Mouse (Mus musculus): ENCODE measurements around the gene Ucma. TPM values are rescaled to one million over a fixed set of nuclear protein-coding genes. Genes with fewer than 3 reads are reported as not detected.

Gene Ucma
- polyA plus RNA-seq, 1 experiment from 2014 or later: 0.96 TPM

DNA sequence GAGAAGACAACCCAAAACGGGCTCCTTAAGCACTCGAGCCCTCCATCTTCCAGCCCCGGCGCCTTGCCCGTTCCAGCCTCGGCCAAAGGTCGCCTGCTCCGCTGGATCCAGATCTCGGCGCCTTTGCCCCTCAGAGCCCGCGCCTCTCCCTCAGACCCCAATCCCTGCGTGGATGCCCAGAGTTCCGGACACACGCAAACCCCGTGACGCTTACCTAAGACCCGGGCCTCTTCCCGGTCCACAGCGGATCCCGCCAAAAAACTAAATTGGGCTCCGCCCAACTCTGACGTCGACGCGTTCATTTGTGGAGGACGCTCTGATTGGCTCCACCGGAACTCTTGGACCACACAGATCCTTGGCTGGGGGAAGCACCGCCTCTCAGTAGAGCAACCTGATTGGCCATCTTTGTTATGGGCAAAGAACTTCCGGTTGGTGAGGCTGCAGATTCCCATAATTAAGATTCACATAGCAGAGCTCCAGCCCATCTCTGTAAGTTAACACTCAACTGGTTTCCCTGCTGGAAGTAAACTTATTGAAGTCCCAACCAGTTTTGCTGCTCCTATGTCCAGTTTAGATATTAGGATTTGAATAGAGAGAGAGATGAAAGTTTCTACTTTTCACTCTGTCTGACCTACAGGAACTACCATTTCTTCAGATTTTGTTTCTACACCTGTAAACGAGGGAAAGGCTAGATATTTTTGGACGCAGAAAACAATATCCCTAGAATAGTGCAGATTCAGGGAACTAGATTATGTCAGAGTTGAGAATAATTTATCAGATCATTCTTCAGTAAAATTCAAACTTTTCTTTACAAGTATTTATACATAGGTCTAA lies 36.8 kb downstream of the Ucma start, which contains the start of gene Mcm10:
Gene Mcm10, minus strand, starts transcription at position 301 of the 834 bp plus-strand sequence.
- H3K4me2 ChIP-seq (replicated peaks): peak within 1 kb of the TSS; percentile 69
- ATAC-seq (ENCODE audit: low FRiP score): peak; percentile 100
- peaks cover 9% of the 10 kb centered on the region for H3K4me1 ChIP-seq
- no peaks in the 10 kb centered on the region for H3K9me3 ChIP-seq (replicated peaks)
- no peak within 1 kb of the TSS for H3K27ac ChIP-seq
- H3K9ac ChIP-seq: peak within 1 kb of the TSS; percentile 32; the same call in 1 of the 2 replicates
- H3K36me3 ChIP-seq: peaks cover 9% of the 10 kb centered on the region
- WGBS: 4% methylated on average over 32 of the region's 32 CpGs
- no peaks in the 10 kb centered on the region for H3K27me3 ChIP-seq
- peak within 1 kb of the TSS; percentile 57 for H3K4me3 ChIP-seq

DNA sequence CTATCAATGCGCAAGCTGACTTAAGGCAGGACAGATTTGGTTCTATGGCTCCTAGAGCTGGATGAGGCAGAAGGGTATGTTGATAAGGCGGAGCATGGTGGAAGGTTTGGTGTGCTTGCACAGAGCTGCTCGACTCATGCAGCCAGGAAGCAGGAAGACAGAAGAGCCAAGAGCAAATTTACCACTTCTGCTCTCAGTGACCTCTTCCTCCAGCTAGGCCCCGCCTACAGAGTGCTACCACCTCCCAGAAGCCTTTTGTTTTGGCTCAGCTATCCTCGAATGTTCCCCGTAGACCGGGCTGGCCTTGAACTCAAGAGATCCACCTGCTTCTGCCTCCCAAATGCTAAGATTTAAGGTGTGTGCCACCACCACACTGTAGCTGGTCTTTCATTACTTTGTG lies 38.7 kb downstream of the Ucma start:
- Histone ChIP-seq H3K4me1 (peaks cover 9% of the 10 kb centered on the region), H3K27me3 (no peaks in the 10 kb centered on the region), H3K4me3 (no peak overlapping the region), H3K4me2 (replicated peaks) (no peak overlapping the region), H3K9ac (no peak overlapping the region), H3K27ac (no peak overlapping the region), H3K36me3 (peaks cover 4% of the 10 kb centered on the region; the same call in 1 of the 2 replicates), H3K9me3 (replicated peaks) (no peaks in the 10 kb centered on the region)
- ATAC-seq (ENCODE audit: low FRiP score): no peak
- WGBS: 74% methylated on average over 7 of the region's 7 CpGs

DNA sequence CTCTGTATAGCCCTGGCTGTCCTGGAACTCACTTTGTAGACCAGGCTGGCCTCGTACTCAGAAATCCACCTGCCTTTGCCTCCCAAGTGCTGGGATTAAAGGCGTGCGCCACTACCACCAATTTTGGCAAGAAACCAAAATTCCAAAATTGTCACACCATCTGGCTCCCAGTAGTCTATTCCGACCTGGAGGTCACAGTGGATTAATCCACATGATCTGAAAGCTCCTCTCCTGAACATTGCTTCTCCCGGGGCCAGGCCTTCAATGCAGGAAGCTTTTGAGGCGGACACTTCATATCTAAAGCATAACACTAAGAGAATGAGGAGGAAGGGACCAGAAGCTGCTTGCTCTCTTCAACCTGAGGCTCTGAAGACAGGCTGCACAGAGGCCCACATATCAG lies 39.6 kb downstream of the Ucma start:
- no peak for ATAC-seq (ENCODE audit: low FRiP score)

DNA sequence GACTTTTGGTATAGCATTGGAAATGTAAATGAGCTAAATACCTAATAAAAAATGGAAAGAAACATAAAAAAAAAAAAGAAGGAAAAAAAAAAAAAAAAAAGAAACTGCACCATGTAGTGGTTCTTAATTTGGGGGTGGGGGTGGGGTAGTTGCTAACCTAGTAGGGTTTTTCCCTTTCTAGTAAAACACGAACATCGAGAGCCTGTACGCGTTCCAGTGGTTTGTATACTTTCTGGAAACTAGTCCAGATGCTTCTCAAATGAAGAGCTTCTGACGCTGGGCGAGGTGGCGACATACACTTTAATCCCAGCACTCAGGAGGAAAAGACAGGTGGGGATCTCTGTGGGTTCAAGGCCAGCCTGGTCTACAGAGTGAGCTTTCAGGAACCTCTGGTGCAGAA lies 41.0 kb downstream of the Ucma start:
- WGBS: 95% methylated on average over 7 of the region's 7 CpGs
- Histone ChIP-seq H3K4me1 (peaks cover 3% of the 10 kb centered on the region), H3K27ac (no peak overlapping the region), H3K4me2 (replicated peaks) (no peak overlapping the region), H3K9me3 (replicated peaks) (no peaks in the 10 kb centered on the region), H3K9ac (no peak overlapping the region), H3K4me3 (no peak overlapping the region), H3K27me3 (no peaks in the 10 kb centered on the region), H3K36me3 (no peaks in the 10 kb centered on the region)
- ATAC-seq (ENCODE audit: low FRiP score): no peak

More for the DNA sequence above, 39.6 kb downstream of the Ucma start:
- Histone ChIP-seq H3K9me3 (replicated peaks) (no peaks in the 10 kb centered on the region), H3K27me3 (no peaks in the 10 kb centered on the region), H3K4me2 (replicated peaks) (no peak overlapping the region), H3K4me1 (peaks cover 9% of the 10 kb centered on the region), H3K27ac (no peak overlapping the region), H3K9ac (no peak overlapping the region), H3K4me3 (no peak overlapping the region), H3K36me3 (peaks cover 1% of the 10 kb centered on the region; the same call in 1 of the 2 replicates)
- 88% methylated on average over 6 of the region's 6 CpGs for WGBS

DNA sequence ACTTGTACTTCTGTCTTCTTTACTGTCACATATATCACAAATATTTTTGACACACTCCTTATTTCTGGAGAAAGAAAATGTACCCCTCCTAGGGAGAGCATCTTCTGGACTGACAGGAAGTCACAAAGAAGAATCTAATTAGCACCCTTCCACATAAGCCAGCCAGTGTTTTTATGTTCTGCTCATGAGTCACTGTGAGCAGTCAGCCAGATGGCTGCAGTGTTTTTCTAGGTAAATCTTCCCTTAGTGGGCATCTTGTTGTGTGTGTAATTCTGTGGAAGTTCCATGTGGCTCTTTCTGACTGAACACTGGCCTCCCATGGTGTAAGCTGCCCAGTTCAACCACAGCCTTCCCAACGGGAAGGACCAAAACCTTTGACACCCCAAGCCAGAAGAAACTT lies 43.8 kb downstream of the Ucma start:
- Histone ChIP-seq H3K36me3 (no peaks in the 10 kb centered on the region), H3K4me3 (no peak overlapping the region), H3K27me3 (no peaks in the 10 kb centered on the region), H3K9me3 (replicated peaks) (no peaks in the 10 kb centered on the region), H3K4me1 (no peaks in the 10 kb centered on the region), H3K4me2 (replicated peaks) (no peak overlapping the region), H3K27ac (no peak overlapping the region), H3K9ac (no peak overlapping the region)
- ATAC-seq (ENCODE audit: low FRiP score): no peak
- WGBS: 76% methylated on average over 1 of the region's 1 CpGs

DNA sequence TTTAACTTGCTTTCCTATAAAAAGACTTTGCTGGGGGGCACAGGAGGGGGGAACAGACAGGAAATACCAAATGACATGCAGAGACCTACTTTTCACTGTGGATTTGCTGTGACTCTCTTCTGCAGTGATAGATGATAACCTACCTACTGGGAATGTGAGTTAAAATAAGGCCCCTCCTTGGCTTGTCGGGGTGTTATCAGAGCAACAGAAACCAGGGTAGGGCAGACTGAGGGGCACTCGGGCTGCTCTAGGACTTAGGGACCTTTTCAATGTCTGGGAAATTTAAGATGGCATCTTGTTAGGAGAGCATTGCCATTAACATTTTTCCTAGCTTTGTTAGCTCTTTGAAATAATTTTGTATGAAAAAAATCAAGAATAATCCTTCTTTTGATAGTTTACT lies 47.4 kb downstream of the Ucma start:
- Histone ChIP-seq H3K4me3 (no peak overlapping the region), H3K4me2 (replicated peaks) (no peak overlapping the region), H3K27me3 (no peaks in the 10 kb centered on the region), H3K36me3 (no peaks in the 10 kb centered on the region), H3K4me1 (no peaks in the 10 kb centered on the region), H3K27ac (no peak overlapping the region), H3K9me3 (replicated peaks) (0 out of 2 replicates have a peak, but pooled peaks cover 3% of the 10 kb centered on the region), H3K9ac (no peak overlapping the region)
- WGBS: 79% methylated on average over 2 of the region's 2 CpGs
- ATAC-seq (ENCODE audit: low FRiP score): no peak

DNA sequence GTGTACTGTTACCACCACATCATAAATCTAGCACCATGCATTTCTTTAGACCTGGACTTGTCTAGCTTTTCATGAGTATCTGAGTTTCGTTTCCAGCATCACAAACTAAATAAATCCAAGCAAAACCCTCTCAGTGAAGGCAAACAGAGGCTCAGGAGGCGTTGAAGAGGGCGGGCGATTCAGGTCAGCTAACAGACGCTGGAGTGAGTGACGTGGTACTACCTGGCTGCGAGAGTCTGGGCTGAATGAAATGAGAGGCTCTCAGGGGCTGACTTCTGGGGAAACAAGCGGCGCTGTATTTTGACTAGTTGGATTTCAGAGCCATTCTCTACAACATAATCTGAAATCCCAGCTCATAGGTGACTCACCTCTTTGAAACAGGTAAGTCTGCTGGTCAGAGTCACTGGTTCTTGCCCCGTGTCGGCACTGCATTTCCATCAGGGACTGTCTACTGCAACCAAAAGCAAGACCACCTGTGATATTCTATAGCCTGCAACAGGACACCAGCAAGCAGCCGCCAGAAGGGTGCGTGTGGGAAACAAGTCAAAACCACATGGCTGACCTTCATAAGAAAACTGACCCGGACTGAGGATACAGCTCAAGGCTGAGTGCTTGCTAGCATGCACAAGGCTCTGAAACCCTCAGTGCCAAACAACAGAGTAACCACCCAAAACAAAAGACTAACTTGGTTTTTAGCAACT lies 47.9 kb downstream of the Ucma start:
- Histone ChIP-seq H3K4me3 (no peak overlapping the region), H3K9ac (no peak overlapping the region), H3K27me3 (no peaks in the 10 kb centered on the region), H3K4me2 (replicated peaks) (no peak overlapping the region), H3K4me1 (no peaks in the 10 kb centered on the region), H3K36me3 (no peaks in the 10 kb centered on the region), H3K27ac (no peak overlapping the region), H3K9me3 (replicated peaks) (0 out of 2 replicates have a peak, but pooled peaks cover 3% of the 10 kb centered on the region)
- no peak for ATAC-seq (ENCODE audit: low FRiP score)
- 77% methylated on average over 14 of the region's 14 CpGs for WGBS

DNA sequence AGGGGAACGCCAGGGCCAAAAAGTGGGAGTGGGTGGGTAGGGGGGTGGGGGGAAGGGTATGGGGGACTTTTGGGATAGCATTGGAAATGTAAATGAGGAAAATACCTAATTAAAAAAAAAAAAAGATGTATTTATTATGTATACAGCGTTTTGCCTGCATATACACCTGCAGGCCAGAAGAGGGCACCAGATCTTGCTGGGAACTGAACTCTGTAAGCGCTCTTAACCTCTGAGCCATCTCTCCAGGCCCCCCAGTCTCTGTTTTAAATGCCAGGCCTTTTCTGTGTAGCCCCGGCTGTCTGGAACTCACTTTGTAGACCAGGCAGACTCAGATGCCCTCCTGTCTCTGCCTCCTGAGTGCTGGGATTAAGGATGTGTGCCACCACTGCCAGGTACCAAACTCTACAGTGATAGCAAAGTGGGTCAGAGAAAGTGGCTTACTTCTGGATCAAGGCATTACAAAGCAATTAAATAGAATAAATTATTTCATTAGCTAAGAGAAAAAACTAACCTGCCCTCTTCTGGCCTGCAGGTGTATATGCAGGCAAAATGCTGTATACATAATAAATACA lies 49.3 kb downstream of the Ucma start:
- Histone ChIP-seq H3K9me3 (replicated peaks) (0 out of 2 replicates have a peak, but pooled peaks cover 3% of the 10 kb centered on the region), H3K4me2 (replicated peaks) (no peak overlapping the region), H3K4me3 (no peak overlapping the region), H3K27me3 (no peaks in the 10 kb centered on the region), H3K4me1 (no peaks in the 10 kb centered on the region), H3K36me3 (no peaks in the 10 kb centered on the region), H3K27ac (no peak overlapping the region), H3K9ac (no peak overlapping the region)
- WGBS: 40% methylated on average over 3 of the region's 4 CpGs
- no peak for ATAC-seq (ENCODE audit: low FRiP score)

DNA sequence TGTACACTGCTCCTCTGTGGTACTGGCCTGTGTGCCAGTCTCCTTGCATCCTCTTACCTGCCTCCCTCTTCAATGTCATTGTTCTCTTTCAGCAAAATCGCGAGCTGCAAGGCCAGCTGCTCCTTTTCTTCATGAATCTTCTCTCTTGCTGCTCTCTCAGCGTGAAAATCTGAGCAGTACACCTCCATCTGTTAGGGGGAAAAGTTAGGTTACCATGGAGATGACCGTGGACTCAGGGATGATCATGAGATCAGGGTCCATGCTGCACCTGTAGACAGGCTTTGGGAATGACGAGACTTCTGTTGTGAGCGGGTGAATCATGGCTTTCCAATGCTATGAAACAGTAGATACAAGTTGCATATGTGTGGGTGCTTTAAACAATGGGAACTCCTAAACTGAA lies 51.1 kb downstream of the Ucma start:
- 66% methylated on average over 6 of the region's 6 CpGs for WGBS

DNA sequence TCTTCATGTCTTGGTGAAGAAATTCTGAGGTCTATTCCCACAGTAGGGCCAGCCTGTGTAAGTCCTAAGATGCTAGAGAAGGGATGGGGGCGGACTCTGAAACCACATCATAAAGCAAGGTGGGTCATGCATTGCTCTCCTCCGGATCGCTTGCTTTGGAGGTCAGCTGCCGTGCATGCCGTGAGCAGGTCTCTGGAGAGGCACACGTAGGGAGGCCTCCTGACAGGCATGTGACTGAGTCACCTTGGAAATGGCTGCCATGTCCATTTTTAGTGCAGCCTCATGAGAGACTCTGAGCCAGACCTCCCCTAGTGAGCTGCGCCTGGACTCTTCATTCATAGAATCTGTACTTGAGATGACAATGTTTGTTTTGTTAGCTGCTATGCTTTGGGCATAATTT lies 52.1 kb downstream of the Ucma start:
- Histone ChIP-seq H3K4me1 (no peaks in the 10 kb centered on the region), H3K36me3 (no peaks in the 10 kb centered on the region), H3K4me3 (no peak overlapping the region), H3K27me3 (no peaks in the 10 kb centered on the region), H3K9me3 (replicated peaks) (0 out of 2 replicates have a peak, but pooled peaks cover 3% of the 10 kb centered on the region), H3K9ac (no peak overlapping the region), H3K27ac (no peak overlapping the region), H3K4me2 (replicated peaks) (no peak overlapping the region)
- no peak for ATAC-seq (ENCODE audit: low FRiP score)
- WGBS: 83% methylated on average over 7 of the region's 7 CpGs

More for the DNA sequence above, 51.1 kb downstream of the Ucma start:
- Histone ChIP-seq H3K4me2 (replicated peaks) (no peak overlapping the region), H3K4me3 (no peak overlapping the region), H3K9me3 (replicated peaks) (0 out of 2 replicates have a peak, but pooled peaks cover 3% of the 10 kb centered on the region), H3K9ac (no peak overlapping the region), H3K27me3 (no peaks in the 10 kb centered on the region), H3K36me3 (no peaks in the 10 kb centered on the region), H3K4me1 (no peaks in the 10 kb centered on the region), H3K27ac (no peak overlapping the region)
- no peak for ATAC-seq (ENCODE audit: low FRiP score)

DNA sequence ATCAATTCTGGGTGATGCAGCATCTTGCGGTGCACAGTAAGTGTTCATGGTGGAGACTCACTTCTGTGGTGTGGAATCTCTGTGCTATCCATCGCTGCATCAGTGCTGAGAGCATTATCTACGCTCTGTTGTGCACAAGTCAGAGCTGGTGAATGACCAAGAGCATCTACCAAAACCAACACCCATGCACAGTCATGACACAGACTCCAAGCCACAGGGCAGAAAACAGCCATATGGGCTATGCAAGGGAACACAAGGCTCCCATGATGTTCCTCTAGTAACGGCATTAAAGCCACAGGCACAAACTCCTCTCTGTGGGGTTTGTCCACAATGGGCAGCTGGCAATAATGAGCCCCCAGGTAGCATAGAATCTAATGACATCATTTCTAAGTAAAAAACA lies 53.9 kb downstream of the Ucma start:
- Histone ChIP-seq H3K9ac (no peak overlapping the region), H3K36me3 (no peaks in the 10 kb centered on the region), H3K4me2 (replicated peaks) (no peak overlapping the region), H3K27ac (no peak overlapping the region), H3K4me3 (no peak overlapping the region), H3K27me3 (no peaks in the 10 kb centered on the region), H3K4me1 (no peaks in the 10 kb centered on the region), H3K9me3 (replicated peaks) (0 out of 2 replicates have a peak, but pooled peaks cover 3% of the 10 kb centered on the region)
- ATAC-seq (ENCODE audit: low FRiP score): no peak
- WGBS: 88% methylated on average over 4 of the region's 4 CpGs

DNA sequence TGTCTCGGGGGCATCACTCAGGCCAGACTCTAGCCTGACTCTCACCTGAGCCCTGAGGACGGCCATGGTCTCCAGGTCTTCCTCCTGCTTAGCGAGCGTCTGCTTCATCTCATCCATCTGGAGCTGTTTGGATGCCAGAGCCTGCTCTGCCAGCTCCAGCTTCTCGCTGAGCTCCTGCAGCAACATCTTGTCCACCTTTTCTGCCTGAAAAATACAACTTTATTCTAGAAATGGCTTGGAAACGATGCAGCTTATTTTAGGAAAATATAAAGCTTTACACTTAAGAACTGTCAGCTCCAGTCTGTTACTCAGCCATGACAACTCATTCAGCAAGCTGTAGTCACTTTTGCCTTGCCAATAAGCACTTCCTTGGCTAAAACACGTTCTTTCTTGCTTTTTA lies 55.3 kb downstream of the Ucma start:
- WGBS: 85% methylated on average over 7 of the region's 7 CpGs
- H3K4me2 ChIP-seq (replicated peaks): no peak overlapping the region
- H3K4me3 ChIP-seq: no peak overlapping the region
- H3K4me1 ChIP-seq: no peaks in the 10 kb centered on the region
- no peaks in the 10 kb centered on the region for H3K36me3 ChIP-seq
- H3K27me3 ChIP-seq: no peaks in the 10 kb centered on the region
- H3K9ac ChIP-seq: no peak overlapping the region
- ATAC-seq (ENCODE audit: low FRiP score): no peak
- no peak overlapping the region for H3K27ac ChIP-seq
- H3K9me3 ChIP-seq (replicated peaks): no peaks in the 10 kb centered on the region

Data from hindbrain, embryonic 12.5 days (tissue).